Mouse (Mus musculus) embryonic facial prominence, embryonic 15.5 days (tissue): ENCODE data around the gene Fubp3. TPM values are rescaled to one million over a fixed set of nuclear protein-coding genes. Genes with fewer than 3 reads are reported as not detected.

ENCODE experiments used
- microRNA-seq: library from miRNA; unstranded; fragments of <30 nt; microRNA quantifications from one replicate; pipeline ENCODE4, GENCODE M21; 2016; ENCODE audit warnings: borderline number of aligned reads
- polyA plus RNA-seq: library from polyadenylated mRNA; unstranded; fragments of >200 nt; fragmentation: Nextera tagmentation; extraction: Ambion mirVana; gene quantifications from 2 replicates; pipeline ENCODE4 v1.2.1, GENCODE M21; 2015

The Fubp3 gene
- polyA plus RNA-seq, 1 experiment from 2014 or later = 74.1 TPM

Small RNA genes lying within 50 kb of the gene (microRNA-seq; reads per million reads assigned to microRNA genes)
- gene Mir6998 = not detected

Other genes starting within 250 kb of the Fubp3 start
- 38.1 and 41.3 TPM in 2 replicates for gene Ass1, start 102.4 kb upstream of the Fubp3 start, polyA plus RNA-seq
- 0.08 and 0.19 TPM in 2 replicates for gene Prdm12, start 67.4 kb downstream of the Fubp3 start, polyA plus RNA-seq
- gene Exosc2, start 98.1 kb downstream of the Fubp3 start, polyA plus RNA-seq = 61.8 and 64.0 TPM in 2 replicates
- 40.9 and 42.3 TPM in 2 replicates for gene Abl1, start 115.7 kb downstream of the Fubp3 start, polyA plus RNA-seq
- gene Qrfp, start 237.9 kb downstream of the Fubp3 start, polyA plus RNA-seq = 0.07 TPM in 1 of 2 replicates, not detected in the other